Mouse (Mus musculus) ES-Bruce4 (cell line): Measurements from ENCODE around the gene Eif5.

Experiments used
- CTCF ChIP-seq: IDR thresholded peaks from one replicate; pipeline ENCODE4 v1.8.1; 2011; ENCODE audit warnings: low read depth, low read length
- POLR2A ChIP-seq: IDR thresholded peaks from one replicate; pipeline ENCODE4 v1.8.1; 2011; ENCODE audit warnings: low read length; ENCODE audit not compliant: insufficient read depth

GRCm38 (mm10) chr12:111574887-111575838 lies 37.3 kb downstream of the Eif5 start:
- TF ChIP-seq CTCF: no peak
- TF ChIP-seq POLR2A: no peak
